Mouse (Mus musculus) bone marrow macrophage, adult 2 months (primary cell): ENCODE measurements at regions not wholly inside any gene's neighbourhood (a gene's known extent, or its start where the extent isn't known, plus 50 kb on each side); places are given as distances from the start of the nearest gene placed in this dataset.

Experiments used
- CTCF ChIP-seq: IDR thresholded peaks from 2 replicates; pipeline ENCODE4 v1.5.1; 2012; ENCODE audit warnings: low read depth, mild to moderate bottlenecking, low read length, moderate library complexity
- POLR2A ChIP-seq: IDR thresholded peaks from 2 replicates; pipeline ENCODE4 v1.6.1; 2012; ENCODE audit warnings: mild to moderate bottlenecking, low read depth, low read length, borderline replicate concordance

- TF ChIP-seq CTCF (no peak), POLR2A (no peak)
These were observed 961.2 kb upstream of the Car8 start for GRCm38 (mm10) chr4:9200012-9200411.
